Mouse (Mus musculus): ENCODE measurements around the gene Sag.

- no peak for TF ChIP-seq CTCF (IDR thresholded peaks at IDR 0.05; ENCODE audit: insufficient read depth, low read depth, low read length)
- TF ChIP-seq POLR2A (IDR thresholded peaks at IDR 0.05; ENCODE audit: insufficient read depth, low read depth, low read length): no peak
Observed at GRCm38 (mm10) chr1:87797702-87798101, 5.8 kb upstream of the Sag start.

Data from olfactory bulb, adult 2 months (tissue).